Mouse (Mus musculus): ENCODE data around the gene Nr2f1. TPM values are rescaled to one million over a fixed set of nuclear protein-coding genes. Genes with fewer than 3 reads are reported as not detected.
"Not testable (repeated sequence)": the region's sequence is repeated elsewhere in the genome, so short reads cannot be mapped to it uniquely, and the experiment has no call there.

The Nr2f1 gene
- total RNA-seq (2015) (not detected in 2 replicates), total RNA-seq (2017) (not detected in 2 replicates)

DNA sequence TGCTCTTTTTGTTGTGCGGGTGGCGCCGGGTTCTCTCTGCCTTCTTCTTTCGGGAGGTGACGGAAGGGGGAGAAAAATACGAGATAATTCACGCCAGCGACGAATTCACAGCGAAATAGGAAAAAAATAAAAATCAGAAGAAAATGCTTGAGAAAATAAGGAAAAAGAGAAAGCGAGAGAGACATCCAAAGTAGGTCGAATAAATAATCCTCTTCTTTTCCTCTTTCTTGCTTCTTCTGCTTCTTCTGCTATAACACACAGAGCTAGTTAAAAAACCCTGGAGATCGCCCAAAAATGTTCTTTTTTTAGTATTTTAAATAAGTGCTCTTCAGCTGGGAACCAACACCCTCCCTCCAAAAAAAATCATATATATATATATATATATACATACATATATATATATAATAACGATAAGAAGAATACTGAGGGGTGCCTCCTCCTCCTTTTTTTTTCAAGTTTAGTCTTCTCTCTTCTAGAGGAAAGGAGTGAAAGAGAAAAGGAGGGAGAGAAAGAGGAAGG lies at the start of gene Nr2f1:
Gene Nr2f1 (minus strand): TSS at position 116 of the 519 bp plus-strand sequence.
- ATAC-seq (ENCODE audit: poor library complexity, severe bottlenecking) = no peak

DNA sequence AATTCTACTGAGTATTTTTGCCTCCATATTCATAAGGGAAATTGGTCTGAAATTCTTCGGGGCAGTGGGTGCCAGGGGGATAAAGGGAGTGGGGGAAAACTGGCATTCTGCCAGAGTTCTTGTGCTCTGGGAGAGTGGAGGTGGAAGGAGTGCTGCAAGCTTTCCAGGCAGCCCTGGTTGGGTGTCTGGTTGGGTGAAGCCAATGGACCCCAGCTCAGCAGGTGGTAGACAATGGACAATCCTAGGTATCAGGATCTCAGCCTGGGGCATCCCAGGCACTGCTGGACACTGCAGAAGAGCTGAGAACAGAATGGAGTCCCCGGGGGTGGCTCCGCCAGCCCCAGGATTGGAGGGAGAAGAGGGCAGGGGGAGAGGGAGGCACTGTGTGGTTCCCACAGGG lies 22.1 kb upstream of the Nr2f1 start:
- ATAC-seq (ENCODE audit: poor library complexity, severe bottlenecking) = no peak

DNA sequence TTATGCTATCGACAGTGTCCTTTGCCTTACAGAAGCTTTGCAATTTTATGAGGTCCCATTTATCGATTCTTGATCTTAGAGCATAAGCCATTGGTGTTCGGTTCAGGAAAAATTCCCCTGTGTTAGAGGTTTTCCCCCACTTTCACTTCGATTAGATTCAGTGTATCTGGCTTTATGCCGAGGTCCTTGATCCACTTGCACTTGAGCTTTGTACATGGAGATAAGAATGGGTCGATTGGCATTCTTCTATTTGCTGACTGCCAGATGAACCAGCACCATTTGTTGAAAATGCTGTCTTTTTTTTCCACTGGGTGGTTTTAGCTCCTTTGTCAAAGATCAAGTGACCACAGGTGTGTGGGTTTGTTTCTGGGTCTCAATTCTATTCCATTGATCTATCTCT lies 20.7 kb upstream of the Nr2f1 start:
- ATAC-seq (ENCODE audit: poor library complexity, severe bottlenecking) = not testable (repeated sequence)

DNA sequence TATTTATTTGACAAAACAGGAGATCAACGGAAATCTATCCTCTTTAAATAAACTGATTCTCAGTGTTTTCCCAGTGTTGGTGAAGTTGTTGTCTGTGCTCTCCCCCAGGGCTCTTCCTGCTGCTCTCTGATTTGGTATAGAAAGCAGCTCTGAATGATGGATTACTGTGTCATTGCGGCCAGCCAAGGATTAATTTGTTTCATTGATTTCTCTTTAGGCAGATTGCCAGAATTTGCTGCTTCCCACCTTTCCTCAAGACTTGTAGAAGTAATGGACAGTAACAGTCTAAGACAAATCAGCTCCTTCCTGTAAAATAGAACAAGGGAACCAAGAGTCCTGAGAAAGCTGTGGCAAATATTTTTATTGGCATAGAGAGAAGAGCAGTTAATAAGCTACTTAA lies 15.7 kb upstream of the Nr2f1 start:
- ATAC-seq (ENCODE audit: poor library complexity, severe bottlenecking) = no peak

DNA sequence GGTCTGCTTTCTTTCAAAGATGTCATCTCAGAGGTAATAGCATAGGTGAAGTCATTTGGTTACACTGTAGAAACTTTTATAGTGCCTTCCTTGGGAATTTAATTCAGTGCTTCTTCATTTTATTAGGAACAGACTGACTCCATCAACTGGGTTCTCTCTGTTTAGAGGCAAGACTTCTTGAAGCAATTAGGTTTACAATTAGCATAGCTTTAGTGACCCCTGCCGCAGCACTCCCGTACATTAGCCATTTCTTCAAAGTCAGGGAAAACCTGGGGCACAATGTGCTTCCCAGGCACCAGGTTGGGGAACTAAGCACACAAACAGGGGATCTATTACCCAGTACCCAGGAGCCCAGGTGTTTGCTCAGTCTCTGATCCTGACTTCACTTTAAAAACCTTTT lies 13.6 kb upstream of the Nr2f1 start:
- no peak for ATAC-seq (ENCODE audit: poor library complexity, severe bottlenecking)

DNA sequence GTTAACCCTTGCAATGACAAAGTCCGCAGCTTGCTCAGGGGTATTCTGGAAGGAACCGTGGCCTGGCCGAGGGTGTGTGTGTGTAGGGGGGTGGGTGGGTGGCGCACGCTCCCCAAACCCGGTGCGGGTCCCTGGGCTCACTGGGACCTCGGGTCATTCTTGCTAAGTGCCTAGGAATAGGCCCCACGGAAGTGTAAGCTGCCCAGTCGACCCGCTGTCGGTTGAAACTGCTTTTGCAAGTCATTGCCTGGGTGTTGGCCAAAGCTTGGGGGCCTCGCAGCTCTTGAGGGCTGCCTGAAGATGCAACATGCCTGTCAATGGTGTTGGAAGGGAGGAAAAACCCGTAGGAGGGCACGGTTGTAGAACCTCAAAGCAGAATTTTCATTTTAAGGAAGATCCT lies 12.6 kb upstream of the Nr2f1 start:
- no peak for ATAC-seq (ENCODE audit: poor library complexity, severe bottlenecking)

DNA sequence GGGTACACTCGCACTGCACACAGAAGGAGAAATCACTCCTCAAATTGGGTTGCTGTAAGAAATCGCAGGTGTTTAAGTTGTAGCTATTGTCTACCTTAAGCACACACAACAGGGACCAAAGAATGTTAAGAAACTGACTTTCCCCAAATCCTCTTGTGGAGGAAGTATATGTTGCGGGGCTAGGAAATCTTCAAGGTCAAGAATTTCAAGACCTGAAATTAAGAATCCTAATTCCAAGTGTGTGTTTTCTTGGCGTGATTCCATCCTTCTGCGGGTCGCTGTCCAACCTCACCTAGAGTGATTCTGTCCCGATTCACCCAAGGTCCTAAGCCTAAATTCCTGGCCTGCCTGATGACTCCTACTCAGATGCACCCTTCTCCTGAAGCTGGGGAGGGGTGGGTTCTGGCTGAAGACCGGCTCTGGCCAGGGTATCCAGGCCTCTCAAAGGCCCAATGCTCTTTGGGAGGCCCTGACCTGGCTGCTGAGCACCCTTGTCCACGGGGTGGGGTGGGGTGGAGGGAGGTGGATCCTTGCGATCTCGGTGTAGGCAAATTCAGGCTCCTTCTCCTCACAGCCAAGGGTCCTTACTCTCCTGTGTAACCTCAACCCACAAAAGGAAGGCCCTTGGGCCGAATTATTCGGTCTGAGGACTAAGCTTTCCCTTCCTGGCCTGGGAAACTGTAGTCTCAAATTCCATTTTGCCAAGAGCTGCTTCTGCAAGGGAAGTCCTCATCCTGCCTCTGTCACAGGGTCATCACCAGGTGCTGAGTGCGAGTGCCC lies 11.9 kb upstream of the Nr2f1 start:
- ATAC-seq (ENCODE audit: poor library complexity, severe bottlenecking) = no peak

DNA sequence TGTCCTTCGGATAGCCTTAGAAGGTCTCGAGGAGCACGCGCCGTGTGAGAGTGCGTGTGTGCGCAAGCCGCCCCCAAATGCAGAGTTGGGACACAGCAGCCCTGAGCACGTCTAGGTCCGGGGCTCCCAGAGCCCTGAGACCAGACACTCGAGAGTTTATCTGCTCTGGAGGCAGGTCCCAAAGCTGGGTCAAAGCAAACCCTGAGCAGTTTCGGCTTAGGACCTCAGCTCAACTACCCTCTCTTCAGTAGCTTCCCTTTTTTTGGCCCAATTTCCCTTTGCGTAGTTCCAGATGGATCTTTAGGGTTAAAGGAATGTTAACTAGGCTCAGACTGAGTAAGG lies 11.2 kb upstream of the Nr2f1 start:
- ATAC-seq (ENCODE audit: poor library complexity, severe bottlenecking) = no peak

DNA sequence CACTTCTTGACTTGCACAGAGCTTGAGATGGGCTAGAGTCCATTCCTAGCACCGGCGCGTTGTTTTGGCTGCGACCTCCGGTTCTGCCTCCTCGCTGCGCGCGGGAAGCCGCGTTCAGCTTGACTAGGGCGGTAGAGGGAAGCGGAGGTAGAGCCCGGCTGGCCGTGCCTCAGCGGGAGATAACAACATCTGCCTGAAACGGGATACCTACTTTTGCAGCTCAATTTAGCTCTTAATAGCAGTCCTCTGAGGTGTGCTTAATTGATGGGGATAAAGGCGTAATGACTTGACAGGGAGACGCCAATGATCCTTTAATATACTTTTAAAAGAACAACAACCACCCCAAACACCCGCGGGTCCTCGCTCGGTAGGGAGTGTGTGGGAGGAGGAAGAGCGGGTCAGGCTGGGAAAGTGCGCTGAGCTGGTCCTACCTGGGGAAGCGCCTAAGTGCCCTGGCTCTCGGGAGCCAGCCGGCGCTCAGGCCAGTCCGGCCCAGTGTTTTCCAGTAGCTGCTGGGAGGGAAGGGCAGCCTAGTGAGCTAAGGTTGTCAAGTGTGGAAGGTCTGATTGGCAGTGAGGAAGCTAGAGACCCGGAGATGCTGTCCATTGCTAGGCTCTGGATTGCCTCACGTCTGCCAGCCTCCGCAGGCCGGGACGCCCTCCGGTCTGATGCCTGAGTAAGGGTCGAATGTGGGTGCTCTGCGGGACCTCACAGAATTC lies 10.6 kb upstream of the Nr2f1 start:
- ATAC-seq (ENCODE audit: poor library complexity, severe bottlenecking) = 0 out of 2 replicates have a peak, but pooled peaks have one; percentile 27

DNA sequence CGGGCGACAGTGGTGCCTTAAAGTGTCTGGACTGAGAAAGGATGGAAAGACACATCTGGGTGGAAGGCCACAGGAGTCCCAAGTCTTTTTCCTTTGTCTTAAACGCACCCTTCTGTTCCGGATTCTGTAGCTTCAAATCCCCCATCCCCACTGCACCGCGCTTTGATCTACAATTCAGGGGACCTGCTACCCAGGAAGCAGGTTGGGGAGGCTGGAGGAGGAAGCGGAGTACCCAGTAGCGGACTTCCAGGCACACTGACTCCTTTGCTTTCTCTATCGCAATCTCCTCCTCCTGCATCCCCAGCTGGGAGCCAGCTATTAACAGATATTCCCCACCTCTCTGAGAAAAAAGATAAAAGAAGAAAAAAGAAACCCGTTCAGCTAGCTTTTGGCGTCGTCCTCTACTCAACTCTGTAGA lies 10.1 kb upstream of the Nr2f1 start:
- no peak for ATAC-seq (ENCODE audit: poor library complexity, severe bottlenecking)

DNA sequence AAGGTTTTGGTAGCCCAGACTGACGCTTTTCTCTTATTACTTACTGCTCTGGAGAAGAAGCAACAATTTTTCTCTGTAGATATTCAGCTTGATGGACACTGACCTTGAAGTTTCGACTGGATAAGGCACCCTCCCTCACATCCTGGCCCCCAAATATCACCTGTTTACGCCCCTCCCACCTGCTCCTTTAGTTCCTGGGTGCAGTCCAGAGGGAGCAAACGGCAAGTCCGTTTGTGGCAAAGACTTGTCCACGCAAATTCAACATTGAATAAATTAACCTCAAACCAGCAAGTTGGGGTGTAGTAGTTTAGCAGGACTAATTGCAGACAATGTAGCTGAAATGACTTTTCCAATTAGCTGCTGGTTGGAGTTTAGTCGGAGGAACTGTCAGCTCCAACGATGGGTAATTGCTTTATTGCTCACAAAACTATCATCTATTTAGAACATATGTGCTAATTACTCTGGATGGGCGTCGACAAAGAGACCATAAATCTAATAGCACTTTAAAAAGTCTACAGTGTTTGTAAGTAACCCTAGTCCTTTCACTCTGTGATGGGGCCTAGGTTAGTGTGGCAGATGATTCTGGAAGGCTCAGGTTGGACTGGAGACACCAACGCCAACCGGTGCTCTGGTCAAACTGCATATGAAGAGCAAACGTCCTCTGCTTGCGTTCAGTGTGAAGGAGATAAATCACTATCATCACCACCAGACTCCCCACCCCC lies 9.3 kb upstream of the Nr2f1 start:
- ATAC-seq (ENCODE audit: poor library complexity, severe bottlenecking) = no peak

DNA sequence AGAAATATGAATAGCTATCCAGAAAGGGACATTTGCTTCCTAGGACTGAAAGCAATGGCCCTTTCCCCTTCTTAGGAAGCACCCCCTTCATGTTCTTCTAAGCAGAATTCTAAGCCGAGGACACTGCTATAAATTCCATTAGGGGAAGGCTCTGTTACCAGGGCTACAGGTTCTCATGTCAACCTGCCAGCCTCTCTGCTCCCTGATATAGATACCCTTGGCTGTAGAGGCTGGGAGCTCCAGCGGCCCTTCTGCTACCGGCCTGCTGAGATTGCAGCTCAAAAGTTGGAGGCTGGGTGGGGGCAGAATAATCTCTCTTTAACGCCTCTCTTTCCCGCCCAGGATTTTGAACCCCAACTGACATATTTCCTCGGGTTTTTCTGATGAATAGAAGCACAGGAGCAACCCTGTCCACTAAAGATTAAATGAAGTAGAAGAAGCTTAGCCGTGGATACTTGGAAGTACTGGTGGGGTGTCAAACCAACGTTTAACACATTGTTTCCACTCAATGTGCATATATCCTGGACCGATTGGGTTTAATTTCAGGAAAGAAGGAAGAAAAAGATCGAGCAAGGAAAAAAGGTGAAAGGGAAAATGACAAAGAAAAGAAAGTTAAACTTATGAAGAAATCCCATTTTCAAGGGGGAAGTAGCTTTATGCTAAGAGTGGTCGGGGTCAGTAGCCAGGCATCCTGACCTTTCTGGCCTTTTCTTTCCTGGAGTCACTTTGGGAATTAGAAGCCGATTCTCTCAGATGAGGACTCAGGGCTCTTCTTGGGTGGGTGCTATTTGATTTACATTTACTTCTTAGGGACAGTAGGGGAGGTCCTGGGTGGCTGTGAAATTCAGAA lies 8.5 kb upstream of the Nr2f1 start:
- ATAC-seq (ENCODE audit: poor library complexity, severe bottlenecking) = no peak

DNA sequence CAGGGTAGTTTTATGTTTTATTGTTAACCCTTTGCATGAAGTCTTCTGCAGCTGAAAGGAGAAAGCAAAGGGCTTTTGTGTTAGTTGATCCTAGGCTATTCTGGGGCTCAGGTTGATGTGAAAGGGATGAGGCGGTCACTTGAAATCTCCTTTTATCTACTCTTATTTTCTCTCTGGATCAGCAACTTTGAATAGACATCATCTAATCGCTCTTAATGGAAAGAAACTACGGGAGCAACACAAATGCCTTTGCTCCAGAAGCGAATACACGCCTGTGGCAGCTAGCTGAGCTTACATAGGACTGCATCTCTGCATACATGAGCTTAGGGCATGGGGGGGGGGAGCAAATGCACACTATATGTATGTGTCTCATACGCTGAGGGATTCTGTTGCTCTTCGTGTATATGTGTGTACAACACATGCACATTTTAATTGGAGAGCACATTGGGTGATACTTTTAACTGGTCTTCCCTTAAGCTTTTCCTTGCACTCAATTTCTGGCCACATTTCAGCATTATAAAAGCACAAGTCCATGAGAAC lies 7.4 kb upstream of the Nr2f1 start:
- no peak for ATAC-seq (ENCODE audit: poor library complexity, severe bottlenecking)

DNA sequence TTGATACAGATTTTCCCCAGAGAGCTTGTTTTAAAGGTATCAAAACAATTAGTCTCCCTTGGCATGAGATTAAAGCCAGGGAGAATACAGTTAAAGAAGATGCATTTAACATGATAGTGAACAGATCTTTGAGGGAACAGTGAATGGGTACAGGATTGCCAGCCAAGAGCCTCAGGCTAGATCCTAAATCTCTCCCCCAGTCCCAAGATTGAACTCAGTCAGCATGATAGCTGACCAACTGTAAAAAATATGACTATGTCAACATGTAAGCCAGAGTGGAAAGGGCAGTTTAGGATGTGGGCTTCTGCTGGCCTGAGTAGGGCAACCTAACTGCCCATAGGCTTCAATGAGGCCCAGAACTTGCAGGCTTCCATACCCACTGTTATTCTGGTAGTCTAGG lies 5.9 kb upstream of the Nr2f1 start:
- no peak for ATAC-seq (ENCODE audit: poor library complexity, severe bottlenecking)

DNA sequence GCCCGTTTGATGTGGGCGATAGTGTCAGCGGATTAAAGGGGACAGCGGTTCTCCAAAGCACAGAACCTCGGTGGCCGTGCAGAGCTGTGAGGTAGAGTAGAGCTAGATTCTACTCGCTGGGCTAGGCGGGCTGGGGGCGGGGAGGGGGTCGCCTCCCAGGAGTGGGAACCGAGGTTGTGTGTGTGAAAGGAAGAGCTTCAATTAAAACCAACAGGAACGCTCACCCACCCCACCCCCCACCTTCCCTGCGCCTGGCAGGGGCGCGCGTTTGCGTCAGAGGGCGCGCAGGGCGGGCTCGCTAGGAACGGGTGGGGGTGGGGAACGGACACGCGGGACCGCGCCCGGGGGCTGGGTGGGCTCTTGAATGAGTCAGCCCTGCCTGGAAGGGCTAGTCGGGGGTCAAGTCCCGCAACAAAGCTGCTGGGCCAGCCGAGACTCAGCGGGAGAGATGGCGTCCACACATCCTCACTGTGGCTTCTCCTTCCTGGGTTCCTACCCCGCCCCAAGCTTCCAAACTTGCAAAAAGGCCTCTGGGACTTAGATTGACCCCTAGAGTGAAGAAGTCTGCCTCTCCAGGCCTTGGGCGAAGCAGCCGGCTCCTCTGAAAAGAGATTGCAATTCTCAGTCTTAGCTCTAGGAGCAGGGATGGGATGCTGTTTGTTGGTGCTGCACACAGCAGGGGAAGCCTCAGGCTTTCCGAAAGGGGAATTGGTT lies 3.9 kb upstream of the Nr2f1 start:
- ATAC-seq (ENCODE audit: poor library complexity, severe bottlenecking) = no peak

DNA sequence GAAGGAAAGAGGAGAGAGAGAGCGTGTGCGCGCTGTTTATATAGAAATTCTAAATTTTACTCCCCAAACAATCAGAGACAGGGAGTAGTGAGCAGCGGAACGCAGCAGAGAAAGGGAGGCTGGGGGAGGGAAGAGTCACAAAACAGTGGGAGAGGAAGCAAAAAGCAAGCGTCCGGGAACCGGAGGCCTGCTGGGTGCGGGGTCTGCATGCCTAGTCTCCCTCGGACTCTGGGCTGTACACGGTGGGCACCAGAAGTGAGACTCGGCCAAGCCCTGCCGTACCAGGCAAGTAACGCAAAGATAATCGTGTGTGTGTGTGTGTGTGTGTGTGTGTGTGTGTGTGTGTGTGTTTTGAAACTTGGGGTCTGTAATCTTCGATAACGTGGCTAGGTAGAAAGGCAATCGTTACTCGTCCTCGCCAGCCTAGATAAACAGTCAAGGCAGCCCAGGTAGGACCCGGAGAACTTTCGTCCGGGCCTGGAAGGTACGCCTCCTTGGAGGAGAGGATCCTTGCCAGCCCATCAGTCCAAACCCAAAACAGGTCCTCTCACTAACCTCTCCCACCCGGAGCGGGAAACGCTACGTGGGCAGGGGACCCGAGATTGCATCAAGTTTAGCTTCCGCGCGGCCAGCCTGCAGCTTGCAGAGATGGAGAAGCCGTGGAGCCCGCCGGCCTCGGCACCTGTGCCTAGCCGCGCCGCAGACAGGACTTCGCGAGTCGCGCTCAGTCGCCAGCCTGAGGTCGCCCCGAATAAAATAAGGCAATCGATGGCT lies 3.2 kb upstream of the Nr2f1 start:
- ATAC-seq (ENCODE audit: poor library complexity, severe bottlenecking) = no peak

DNA sequence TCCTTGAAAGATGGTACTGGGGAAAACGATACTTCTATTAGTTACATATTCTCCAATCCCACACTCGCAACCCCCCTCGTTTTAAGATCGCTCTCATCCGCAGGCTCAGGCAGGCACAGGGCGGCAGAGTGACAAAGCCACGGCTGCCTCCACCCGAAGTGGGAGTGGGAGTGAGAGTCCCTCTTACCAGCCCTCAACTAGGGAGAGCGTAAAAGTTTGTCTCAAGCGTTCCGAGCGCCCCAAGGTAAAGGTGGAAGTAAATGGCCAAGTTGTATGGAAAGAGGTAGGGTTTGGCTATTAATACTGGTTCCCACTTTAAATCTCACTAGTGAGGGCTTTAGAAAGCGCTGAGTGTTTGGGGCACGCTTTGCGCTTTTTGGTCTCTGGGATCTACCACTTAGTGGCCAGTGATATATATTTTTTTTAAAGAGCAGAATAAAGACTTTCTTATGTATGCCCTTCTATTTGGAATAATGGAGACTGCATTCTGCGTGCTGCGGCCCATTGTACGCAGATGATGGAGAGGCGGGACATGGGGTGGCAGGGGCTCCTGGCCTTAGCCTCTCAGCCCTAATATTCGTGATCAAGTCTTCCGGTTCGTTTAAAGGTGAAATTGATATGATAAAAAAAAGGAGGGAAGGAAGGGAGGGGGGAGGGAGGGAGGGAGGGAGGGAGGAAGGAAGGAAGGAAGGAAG lies 2.5 kb upstream of the Nr2f1 start:
- ATAC-seq (ENCODE audit: poor library complexity, severe bottlenecking) = no peak
